ENCODE assay signal across 9 mouse cellular contexts in the genomic region with DNA sequence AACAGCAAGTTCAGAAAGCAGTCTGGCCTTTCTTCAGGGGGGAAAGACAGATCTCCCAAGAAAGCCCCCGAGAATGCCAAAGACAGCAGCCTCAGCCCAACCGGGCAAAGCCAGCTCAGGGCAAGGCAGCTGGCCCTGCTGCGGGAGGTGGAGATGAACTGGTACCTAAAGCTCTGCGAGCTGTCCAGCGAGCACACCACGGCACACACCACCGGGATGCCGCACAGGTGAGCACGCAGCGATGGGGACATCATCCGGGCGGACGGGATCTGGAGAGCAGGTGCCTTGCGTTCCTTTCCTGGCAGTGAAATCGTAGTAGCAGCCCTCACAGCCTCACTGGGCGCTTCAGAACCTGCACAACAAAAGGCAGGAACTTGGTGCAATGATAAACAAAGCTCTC.
A peak's percentile ranks its signal among the peaks of the same experiment; 100 is the strongest.
DNase-seq lines count a peak whose midpoint lies in the region; ATAC-seq and TF ChIP-seq lines count a peak whose summit lies in the region.
"Had no signal": no experiment of that assay in that cellular context is flagged by ENCODE, and none has a peak within 500 bp of the region (broad histone marks: within the 10 kb centered on the region; RNA-seq: fewer than 3 reads in every experiment).

No protein-coding gene starts in this region.

- no peak overlapping the region for H3K4me3 ChIP-seq in intestine, embryonic 14.5 days (ENCODE audit: low read depth, low read length)
- no peak overlapping the region for H3K4me3 ChIP-seq in intestine, postnatal 0 days (ENCODE audit: low read depth, low read length)
- peak overlapping the region; percentile 19 for H3K4me3 ChIP-seq in embryonic facial prominence, embryonic 12.5 days
- H3K4me3 ChIP-seq in limb, embryonic 13.5 days: peak overlapping the region; percentile 5
- no peak overlapping the region for H3K4me3 ChIP-seq in liver, postnatal 0 days (ENCODE audit: low read depth, low read length)

- 19% methylated on average over 16 of the region's 16 CpGs for WGBS in intestine, embryonic 14.5 days
- WGBS in intestine, postnatal 0 days: 15% methylated on average over 16 of the region's 16 CpGs
- WGBS in embryonic facial prominence, embryonic 12.5 days: 10% methylated on average over 16 of the region's 16 CpGs
- WGBS in limb, embryonic 13.5 days: 14% methylated on average over 16 of the region's 16 CpGs
- 16% methylated on average over 16 of the region's 16 CpGs for WGBS in liver, postnatal 0 days (ENCODE audit: insufficient replicate concordance)

- peak overlapping the region; percentile 26; the same call in 1 of the 2 replicates for H3K4me2 ChIP-seq in intestine, embryonic 14.5 days (ENCODE audit: low read length)
- H3K4me2 ChIP-seq in intestine, postnatal 0 days (replicated peaks; ENCODE audit: low read depth): no peak overlapping the region
- H3K4me2 ChIP-seq in embryonic facial prominence, embryonic 12.5 days (replicated peaks): peak overlapping the region; percentile 48
- peak overlapping the region; percentile 43 for H3K4me2 ChIP-seq in limb, embryonic 13.5 days (replicated peaks)
- no peak overlapping the region for H3K4me2 ChIP-seq in liver, postnatal 0 days (ENCODE audit: low read depth, low read length)

- no peak overlapping the region for H3K9ac ChIP-seq in intestine, embryonic 14.5 days (ENCODE audit: low read length)
- H3K9ac ChIP-seq in intestine, postnatal 0 days (ENCODE audit: low read depth, low read length): no peak overlapping the region
- H3K9ac ChIP-seq in embryonic facial prominence, embryonic 12.5 days: no peak overlapping the region
- no peak overlapping the region for H3K9ac ChIP-seq in limb, embryonic 13.5 days
- no peak overlapping the region for H3K9ac ChIP-seq in liver, postnatal 0 days (replicated peaks)

- no peaks in the 10 kb centered on the region for H3K36me3 ChIP-seq in intestine, embryonic 14.5 days (ENCODE audit: control insufficient read depth, insufficient read depth, low read length)
- H3K36me3 ChIP-seq in intestine, postnatal 0 days (ENCODE audit: control insufficient read depth, insufficient read depth): no peaks in the 10 kb centered on the region
- H3K36me3 ChIP-seq in embryonic facial prominence, embryonic 12.5 days: no peaks in the 10 kb centered on the region
- no peaks in the 10 kb centered on the region for H3K36me3 ChIP-seq in limb, embryonic 13.5 days
- H3K36me3 ChIP-seq in liver, postnatal 0 days (replicated peaks; ENCODE audit: insufficient read depth, low read length): no peaks in the 10 kb centered on the region

- no peaks in the 10 kb centered on the region for H3K4me1 ChIP-seq in intestine, embryonic 14.5 days (replicated peaks; ENCODE audit: control insufficient read depth, insufficient read depth, low read length)
- no peaks in the 10 kb centered on the region for H3K4me1 ChIP-seq in intestine, postnatal 0 days (replicated peaks; ENCODE audit: control insufficient read depth, insufficient read depth, low read length)
- H3K4me1 ChIP-seq in embryonic facial prominence, embryonic 12.5 days: peaks cover 6% of the 10 kb centered on the region; the same call in 1 of the 2 replicates
- H3K4me1 ChIP-seq in limb, embryonic 13.5 days: peaks cover 6% of the 10 kb centered on the region
- H3K4me1 ChIP-seq in liver, postnatal 0 days (ENCODE audit: insufficient read depth): no peaks in the 10 kb centered on the region

- DNase-seq in intestine, embryonic 14.5 days (ENCODE audit: low spot score): no peak
- peak; percentile 16 for DNase-seq in ZHBTc4 (ENCODE audit: low read depth, low spot score)
- no peak for DNase-seq in spleen, adult 12 weeks (ENCODE audit: low spot score)
- no peak for DNase-seq in liver, postnatal 0 days
- DNase-seq in T-cell, adult 2 months (ENCODE audit: low spot score): no peak

- peaks cover 6% of the 10 kb centered on the region; the same call in 1 of the 2 replicates for H3K27me3 ChIP-seq in intestine, embryonic 14.5 days (replicated peaks; ENCODE audit: control insufficient read depth, insufficient read depth, low read length)
- H3K27me3 ChIP-seq in intestine, postnatal 0 days (replicated peaks; ENCODE audit: control insufficient read depth, insufficient read depth, low read length): peaks cover 4% of the 10 kb centered on the region; the same call in 1 of the 2 replicates
- H3K27me3 ChIP-seq in embryonic facial prominence, embryonic 12.5 days: peaks cover 4% of the 10 kb centered on the region
- peaks cover 26% of the 10 kb centered on the region for H3K27me3 ChIP-seq in limb, embryonic 13.5 days
- peaks cover 3% of the 10 kb centered on the region; the same call in 1 of the 2 replicates for H3K27me3 ChIP-seq in liver, postnatal 0 days (ENCODE audit: insufficient read depth, low read length)

- no peak overlapping the region for H3K27ac ChIP-seq in intestine, embryonic 14.5 days (ENCODE audit: low read depth)
- H3K27ac ChIP-seq in intestine, postnatal 0 days (ENCODE audit: low read depth, low read length): no peak overlapping the region
- no peak overlapping the region for H3K27ac ChIP-seq in embryonic facial prominence, embryonic 12.5 days
- no peak overlapping the region for H3K27ac ChIP-seq in limb, embryonic 13.5 days
- no peak overlapping the region for H3K27ac ChIP-seq in liver, postnatal 0 days (ENCODE audit: low read depth)
- H3K27ac ChIP-seq: macrophage had no signal

- TF ChIP-seq CTCF in intestine, postnatal 0 days (IDR thresholded peaks at IDR 0.05; ENCODE audit: low read depth): no peak
- no peak for TF ChIP-seq CTCF in liver, postnatal 0 days (IDR thresholded peaks at IDR 0.05; ENCODE audit: low read depth)

- TF ChIP-seq EP300 in liver, postnatal 0 days (IDR thresholded peaks at IDR 0.05; ENCODE audit: low read depth): no peak

- no peaks in the 10 kb centered on the region for H3K9me3 ChIP-seq in intestine, embryonic 14.5 days (ENCODE audit: control insufficient read depth, low read length)
- no peaks in the 10 kb centered on the region for H3K9me3 ChIP-seq in intestine, postnatal 0 days (ENCODE audit: control insufficient read depth)
- H3K9me3 ChIP-seq in embryonic facial prominence, embryonic 12.5 days: no peaks in the 10 kb centered on the region
- no peaks in the 10 kb centered on the region for H3K9me3 ChIP-seq in limb, embryonic 13.5 days
- H3K9me3 ChIP-seq in liver, postnatal 0 days (ENCODE audit: low read length): no peaks in the 10 kb centered on the region

- ATAC-seq in intestine, embryonic 14.5 days (replicated peaks; ENCODE audit: low FRiP score, low TSS enrichment, low read depth): no peak
- no peak for ATAC-seq in intestine, postnatal 0 days
- ATAC-seq in embryonic facial prominence, embryonic 12.5 days (ENCODE audit: insufficient number of reproducible peaks, insufficient read depth, low FRiP score, low TSS enrichment): no peak
- ATAC-seq in limb, embryonic 13.5 days (ENCODE audit: low FRiP score, low read depth): no peak
- ATAC-seq in liver, postnatal 0 days: no peak

Comparison
In these comparisons a context has a peak if more than half of its experiments do, and no peak if none do; other contexts are left out.
1. H3K4me2 ChIP-seq: peak in intestine, embryonic 14.5 days (single experiment), embryonic facial prominence, embryonic 12.5 days (single experiment) and limb, embryonic 13.5 days (single experiment); none in intestine, postnatal 0 days (single experiment) and liver, postnatal 0 days (single experiment).
2. H3K4me3 ChIP-seq: peak in embryonic facial prominence, embryonic 12.5 days (single experiment) and limb, embryonic 13.5 days (single experiment); none in intestine, embryonic 14.5 days (single experiment), intestine, postnatal 0 days (single experiment) and liver, postnatal 0 days (single experiment).